Mouse (Mus musculus) heart, adult 2 months (tissue): ENCODE data around the gene Plxdc1.

Experiments
- CTCF ChIP-seq: fragments of 200-600 bp; IDR thresholded peaks from 2 replicates; pipeline ENCODE4 v1.8.1; 2022; ENCODE audit warnings: antibody characterized with exemption, mild to moderate bottlenecking, moderate library complexity
- EP300 ChIP-seq: fragments of 200-500 bp; IDR thresholded peaks from 2 replicates; pipeline ENCODE4 v1.6.1; 2011; ENCODE audit warnings: low read depth, low read length, control low read depth; ENCODE audit not compliant: insufficient read depth
- POLR2A ChIP-seq: fragments of 200-500 bp; IDR thresholded peaks from 2 replicates; pipeline ENCODE4 v1.6.1; 2011; ENCODE audit warnings: mild to moderate bottlenecking, low read depth, low read length, control low read depth; ENCODE audit not compliant: insufficient read depth

GRCm38 (mm10) chr11:98027297-98027688 is 41.0 kb upstream of the Plxdc1 start:
- no peak for TF ChIP-seq CTCF
- no peak for TF ChIP-seq POLR2A
- no peak for TF ChIP-seq EP300
